Comparison of ENCODE assay signal across 10 mouse cellular contexts in genomic region chr4:106559343-106560212, GRCm38 (mm10). TPM values are rescaled to one million over a fixed set of nuclear protein-coding genes. Genes with fewer than 3 reads are reported as not detected.
A peak's percentile ranks its signal among the peaks of the same experiment; 100 is the strongest.
DNase-seq lines count a peak whose midpoint lies in the region; ATAC-seq and TF ChIP-seq lines count a peak whose summit lies in the region.
"Had no signal": no experiment of that assay in that cellular context is flagged by ENCODE, and none has a peak within 500 bp of the region (broad histone marks: within the 10 kb centered on the region; RNA-seq: fewer than 3 reads in every experiment).

No protein-coding gene starts in this region.

- peaks cover 43% of the 10 kb centered on the region for H3K4me1 ChIP-seq in kidney, embryonic 15.5 days
- peaks cover 41% of the 10 kb centered on the region for H3K4me1 ChIP-seq in forebrain, embryonic 15.5 days
- peaks cover 18% of the 10 kb centered on the region for H3K4me1 ChIP-seq in small intestine, adult 2 months (ENCODE audit: control insufficient read depth, insufficient read depth, insufficient read length, low read length)

- peaks cover 13% of the 10 kb centered on the region for H3K36me3 ChIP-seq in kidney, embryonic 15.5 days
- H3K36me3 ChIP-seq in forebrain, embryonic 15.5 days, result peaks cover 5% of the 10 kb centered on the region; the same call in 1 of the 2 replicates
- peaks cover 6% of the 10 kb centered on the region for H3K36me3 ChIP-seq in small intestine, adult 2 months (ENCODE audit: control insufficient read depth, insufficient read depth, low read length)

- WGBS in kidney, embryonic 15.5 days, result 32% methylated on average over 13 of the region's 13 CpGs
- 31% methylated on average over 13 of the region's 13 CpGs for WGBS in forebrain, embryonic 15.5 days
- WGBS in small intestine, adult 2 months, result 19% methylated on average over 13 of the region's 13 CpGs

- H3K27me3 ChIP-seq in kidney, embryonic 15.5 days, result no peaks in the 10 kb centered on the region
- no peaks in the 10 kb centered on the region for H3K27me3 ChIP-seq in forebrain, embryonic 15.5 days
- H3K27me3 ChIP-seq in small intestine, adult 2 months (ENCODE audit: control insufficient read depth, insufficient read depth, low read length), result no peaks in the 10 kb centered on the region
- H3K27me3 ChIP-seq: Patski had no signal

- no peak for TF ChIP-seq POLR2A in small intestine, adult 2 months (IDR thresholded peaks at IDR 0.05; ENCODE audit: low read depth, low read length)

- ATAC-seq in kidney, embryonic 15.5 days (replicated peaks; ENCODE audit: low FRiP score), result no peak
- ATAC-seq in forebrain, embryonic 15.5 days (replicated peaks), result no peak

- DNase-seq in kidney, adult 11 months, result no peak
- DNase-seq in liver, result peak; percentile 34
- no peak for DNase-seq in adrenal gland, postnatal 14 days
- no peak for DNase-seq in layer of hippocampus, postnatal 10 days (ENCODE audit: low spot score in 2 of 2)
- DNase-seq in gastrocnemius, postnatal 14 days, result no peak
- DNase-seq: layer of hippocampus, postnatal 36 days had no signal

- no peak for TF ChIP-seq CTCF in small intestine, adult 2 months (IDR thresholded peaks at IDR 0.05; ENCODE audit: extremely low read depth, insufficient read length, insufficient replicate concordance, low read depth, low read length)

- no peaks in the 10 kb centered on the region for H3K9me3 ChIP-seq in kidney, embryonic 15.5 days (replicated peaks)
- no peaks in the 10 kb centered on the region for H3K9me3 ChIP-seq in forebrain, embryonic 15.5 days

- H3K4me3 ChIP-seq in kidney, embryonic 15.5 days (replicated peaks), result peak overlapping the region; percentile 91
- H3K4me3 ChIP-seq in forebrain, embryonic 15.5 days, result peak overlapping the region; percentile 84; the same call in 1 of the 2 replicates
- H3K4me3 ChIP-seq in small intestine, adult 2 months (ENCODE audit: low read depth, low read length), result no peak overlapping the region

- H3K27ac ChIP-seq in kidney, embryonic 15.5 days, result peak overlapping the region; percentile 81; the same call in 1 of the 2 replicates
- no peak overlapping the region for H3K27ac ChIP-seq in forebrain, embryonic 15.5 days (replicated peaks)
- peak overlapping the region; percentile 92 for H3K27ac ChIP-seq in small intestine, adult 2 months (ENCODE audit: insufficient read depth, low read depth, low read length)

- intact Hi-C loops in gastrocnemius, postnatal 14 days (cut with DNase I; ENCODE audit: low total_unique reads), result no loop called here

- H3K4me2 ChIP-seq in kidney, embryonic 15.5 days, result peak overlapping the region; percentile 96
- peak overlapping the region; percentile 87 for H3K4me2 ChIP-seq in forebrain, embryonic 15.5 days (replicated peaks)

- no peak overlapping the region for H3K9ac ChIP-seq in kidney, embryonic 15.5 days
- H3K9ac ChIP-seq in forebrain, embryonic 15.5 days (replicated peaks), result no peak overlapping the region

RNA-seq across cellular contexts. Expression of gene Dhcr24, which starts 1.3 kb away (rescaled TPM):
- polyA plus RNA-seq in kidney, embryonic 15.5 days (2015; fragmentation: Nextera tagmentation; extraction: Ambion mirVana), result 4.6 and 4.8 TPM in 2 replicates
- polyA plus RNA-seq in forebrain, embryonic 15.5 days (2015; fragmentation: Nextera tagmentation; extraction: Ambion mirVana), result 4.0 and 4.5 TPM in 2 replicates
- 61.3 and 205 TPM in 2 replicates for polyA plus RNA-seq in small intestine, adult 2 months (2012; rRNA removed)
- 48.8 and 110 TPM in 2 replicates for total RNA-seq in adrenal gland, postnatal 14 days (2021)
- 10 to 100 TPM; 94.3 to 97.7 TPM for total RNA-seq in layer of hippocampus, postnatal 10 days (2021)
- 10 to 100 TPM in 1 of 2 experiments, 1 to 10 TPM in 1; 3.1 to 10.9 TPM for total RNA-seq in gastrocnemius, postnatal 14 days (2021)

RNA-seq across cellular contexts. Expression of gene Lexm, which starts 57.5 kb away (rescaled TPM):
- polyA plus RNA-seq in kidney, embryonic 15.5 days (2015; fragmentation: Nextera tagmentation; extraction: Ambion mirVana), result not detected in 2 replicates
- polyA plus RNA-seq in forebrain, embryonic 15.5 days (2015; fragmentation: Nextera tagmentation; extraction: Ambion mirVana), result not detected in 2 replicates
- not detected in 2 replicates for polyA plus RNA-seq in small intestine, adult 2 months (2012; rRNA removed)
- not detected in 2 replicates for total RNA-seq in adrenal gland, postnatal 14 days (2021)
- under 1 TPM in 1 of 2 experiments, not detected in 1; 0.30 TPM for total RNA-seq in layer of hippocampus, postnatal 10 days (2021)
- not detected for total RNA-seq in gastrocnemius, postnatal 14 days (2021)
- total RNA-seq: layer of hippocampus, postnatal 36 days had no signal
- polyA plus RNA-seq: Patski had no signal
